ENCODE assay signal across 8 mouse cellular contexts in genomic region chr14:119007103-119007951, GRCm38 (mm10).
DNase-seq lines count a peak whose midpoint lies in the region; ATAC-seq lines count a peak whose summit lies in the region.

No protein-coding gene starts in this region.

- peak overlapping the region; percentile 47 for H3K4me3 ChIP-seq in hindbrain, embryonic 14.5 days (replicated peaks; ENCODE audit: low read length)

- peak; percentile 100 for DNase-seq in ZHBTc4 (ENCODE audit: low read depth, low spot score)
- DNase-seq in cerebellum, postnatal 4 days (ENCODE audit: low spot score in 2 of 2) = peak; percentile 85 to 96
- DNase-seq in frontal cortex, postnatal 36 days (ENCODE audit: low spot score in 2 of 2) = peak; percentile 95 to 99
- DNase-seq in hindbrain, embryonic 14.5 days (ENCODE audit: low spot score) = peak; percentile 96
- DNase-seq in layer of hippocampus, postnatal 25 days (ENCODE audit: extremely low spot score in 1 of 2, low spot score in 1 of 2) = peak; percentile 81 to 89
- peak; percentile 98 for DNase-seq in lung, postnatal 14 days
- peak; percentile 99 for DNase-seq in retina, adult 2 months (ENCODE audit: low read depth, low spot score)
- peak; percentile 95 for DNase-seq in thymus, postnatal 25 days

- peaks cover 2% of the 10 kb centered on the region for H3K36me3 ChIP-seq in hindbrain, embryonic 14.5 days (replicated peaks; ENCODE audit: control insufficient read depth, insufficient read depth)

- H3K27me3 ChIP-seq in hindbrain, embryonic 14.5 days (ENCODE audit: control insufficient read depth, insufficient read depth, low read length) = no peaks in the 10 kb centered on the region

- peak overlapping the region; percentile 97 for H3K4me2 ChIP-seq in hindbrain, embryonic 14.5 days (replicated peaks)

- WGBS in hindbrain, embryonic 14.5 days = 1% methylated on average over 13 of the region's 13 CpGs

- H3K27ac ChIP-seq in hindbrain, embryonic 14.5 days = peak overlapping the region; percentile 76

- H3K9me3 ChIP-seq in hindbrain, embryonic 14.5 days (ENCODE audit: control insufficient read depth, low read length) = no peaks in the 10 kb centered on the region

- peak overlapping the region; percentile 57 for H3K9ac ChIP-seq in hindbrain, embryonic 14.5 days

- ATAC-seq in hindbrain, embryonic 14.5 days (ENCODE audit: low FRiP score) = peak; percentile 99

- no peaks in the 10 kb centered on the region for H3K4me1 ChIP-seq in hindbrain, embryonic 14.5 days (replicated peaks; ENCODE audit: control insufficient read depth, insufficient read depth, low read length)

Comparison
In these comparisons a context has a peak if more than half of its experiments do, and no peak if none do; other contexts are left out.
1. Peak in every context shown above with its lines: DNase-seq, ATAC-seq, H3K4me3 ChIP-seq and H3K27ac ChIP-seq.